Mouse (Mus musculus) limb, embryonic 14.5 days (tissue): ENCODE results near the gene Myo18b. TPM values are rescaled to one million over a fixed set of nuclear protein-coding genes. Genes with fewer than 3 reads are reported as not detected.

ENCODE experiments used
- ATAC-seq: fragments of 200-750 bp; cut with Nextera tagmentation; 2 replicates; pipeline ENCODE4 v1.8.0; 2017; ENCODE audit warnings: low read depth, moderate number of reproducible peaks, moderate TSS enrichment; ENCODE audit not compliant: low FRiP score
- DNase-seq: peaks from one replicate; pipeline ENCODE4 v3.0.0-alpha.2; 2015; ENCODE audit warnings: low spot score
- H3K27ac ChIP-seq: fragments of 300-500 bp; sonication (generic); replicated peaks from 2 replicates; pipeline ENCODE4 v1.5.1; 2014; ENCODE audit warnings: low read depth, mild to moderate bottlenecking, low read length, moderate library complexity, mixed read lengths
- H3K27me3 ChIP-seq: fragments of 300-500 bp; sonication (generic); 2 replicates; pipeline ENCODE4 v1.6.1; 2014; ENCODE audit warnings: low read length, mixed read lengths; ENCODE audit not compliant: control insufficient read depth, insufficient read depth
- H3K36me3 ChIP-seq: fragments of 300-500 bp; sonication (generic); 2 replicates; pipeline ENCODE4 v1.6.1; 2014; ENCODE audit warnings: mild to moderate bottlenecking, low read length, moderate library complexity, mixed read lengths; ENCODE audit not compliant: control insufficient read depth, insufficient read depth
- H3K4me1 ChIP-seq: fragments of 300-500 bp; sonication (generic); 2 replicates; pipeline ENCODE4 v1.6.1; 2014; ENCODE audit warnings: antibody characterized with exemption, low read length, mixed read lengths; ENCODE audit not compliant: control insufficient read depth, insufficient read depth
- H3K4me2 ChIP-seq: fragments of 300-500 bp; sonication (generic); replicated peaks from 2 replicates; pipeline ENCODE4 v1.6.1; 2014; ENCODE audit warnings: low read depth, mild to moderate bottlenecking, low read length, moderate library complexity; ENCODE audit not compliant: severe bottlenecking
- H3K4me3 ChIP-seq: fragments of 300-500 bp; sonication (generic); replicated peaks from 2 replicates; pipeline ENCODE4 v1.5.1; 2014; ENCODE audit warnings: low read length
- H3K9ac ChIP-seq: fragments of 300-500 bp; sonication (generic); 2 replicates; pipeline ENCODE4 v1.6.1; 2014; ENCODE audit warnings: mild to moderate bottlenecking, low read depth, low read length, moderate library complexity; ENCODE audit not compliant: severe bottlenecking
- H3K9me3 ChIP-seq: fragments of 300-500 bp; sonication (generic); 2 replicates; pipeline ENCODE4 v1.6.1; 2016; ENCODE audit warnings: low read length; ENCODE audit not compliant: control insufficient read depth
- POLR2A ChIP-seq: fragments of 200-500 bp; IDR thresholded peaks from 2 replicates; pipeline ENCODE4 v1.8.0; 2012; ENCODE audit warnings: inconsistent platforms, mild to moderate bottlenecking, moderate library complexity, borderline replicate concordance; ENCODE audit not compliant: insufficient read depth, insufficient read length; ENCODE audit errors: extremely low read depth
- WGBS: fragments of 180-500 bp; shearing (Covaris S2); extraction: QIAGEN DNeasy Blood & Tissue Kit; methylation state at CpG from one replicate; pipeline ENCODE4 v1.1.7; 2014; 5-methylcytosine and 5-hydroxymethylcytosine counted together
- polyA plus RNA-seq, 2 experiments: library from polyadenylated mRNA; depleted of rRNA in 1 of 2; stranded (reverse) in 1 of 2; unstranded in 1 of 2; fragments of >200 nt; fragmentation: Nextera tagmentation in 1 of 2; extraction: Ambion mirVana in 1 of 2; gene quantifications; 2 replicates each; pipeline versions ENCODE4 v1.2.1 to v1.2.3; 2012 to 2014

Myo18b gene
- polyA plus RNA-seq, 2 experiments = 3.7 to 6.5 TPM

DNA sequence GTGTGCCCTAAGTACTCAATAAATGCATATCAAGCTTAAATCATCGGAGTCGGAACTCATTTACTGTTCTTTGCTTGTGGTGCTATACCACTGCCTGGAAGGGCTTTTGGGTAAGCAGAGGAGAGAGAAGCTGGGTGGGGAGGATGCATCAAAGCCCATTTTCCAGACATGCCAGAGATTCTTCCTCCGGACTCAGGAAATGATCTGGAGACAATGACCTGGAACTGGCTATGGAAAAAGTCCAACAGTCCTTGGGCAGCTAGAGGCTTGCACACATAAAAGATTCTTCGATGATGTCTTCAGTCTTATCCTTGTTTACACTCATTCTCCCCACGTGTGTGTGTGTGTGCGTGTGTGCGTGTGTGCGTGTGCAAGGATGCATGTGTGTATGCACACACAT is 39.3 kb upstream of the Myo18b start:
- no peaks in the 10 kb centered on the region for H3K9me3 ChIP-seq
- WGBS = 91% methylated on average over 8 of the region's 8 CpGs
- peaks cover 7% of the 10 kb centered on the region for H3K36me3 ChIP-seq
- DNase-seq (no peak), ATAC-seq (no peak)
- no peaks in the 10 kb centered on the region for H3K27me3 ChIP-seq
- H3K4me2 ChIP-seq = no peak overlapping the region
- H3K27ac ChIP-seq = no peak overlapping the region
- H3K9ac ChIP-seq = no peak overlapping the region
- TF ChIP-seq POLR2A = no peak
- peaks cover 6% of the 10 kb centered on the region; the same call in 1 of the 2 replicates for H3K4me1 ChIP-seq
- H3K4me3 ChIP-seq = no peak overlapping the region

DNA sequence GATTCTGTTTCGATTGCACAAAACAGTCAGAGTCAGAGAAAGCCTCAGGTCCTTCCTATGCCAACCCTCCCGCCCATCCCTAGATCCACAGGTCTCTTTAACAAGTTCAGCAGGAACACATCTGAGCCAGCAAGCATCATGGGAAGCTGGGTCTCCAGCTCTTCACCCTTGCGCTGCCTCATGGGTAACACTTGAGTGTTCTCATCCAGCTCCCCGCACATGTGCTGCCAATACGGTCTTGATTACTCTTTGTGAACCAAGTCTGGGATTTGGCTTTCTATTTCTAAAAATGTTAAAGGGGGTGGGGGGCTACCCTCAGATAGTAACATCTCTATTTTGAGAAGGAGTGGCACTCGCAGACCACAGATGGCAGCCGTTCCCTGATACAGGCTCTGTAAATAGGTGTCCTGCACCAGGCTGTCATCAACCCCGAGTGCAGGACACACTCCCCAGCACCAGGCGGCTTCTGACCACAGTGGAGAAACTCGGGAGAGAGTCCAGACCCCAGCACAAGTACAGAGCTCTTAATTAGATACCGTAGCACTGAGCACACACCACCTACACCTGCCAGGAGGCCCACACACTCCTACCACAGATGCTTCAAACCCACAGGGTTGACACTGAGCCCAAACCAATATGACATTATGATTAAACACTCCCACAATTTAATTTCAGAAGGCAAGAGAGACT is 36.9 kb upstream of the Myo18b start:
- Histone ChIP-seq H3K9ac (no peak overlapping the region), H3K4me1 (peaks cover 6% of the 10 kb centered on the region), H3K36me3 (peaks cover 10% of the 10 kb centered on the region), H3K4me2 (no peak overlapping the region), H3K4me3 (no peak overlapping the region), H3K9me3 (no peaks in the 10 kb centered on the region), H3K27me3 (no peaks in the 10 kb centered on the region), H3K27ac (no peak overlapping the region)
- DNase-seq (no peak), ATAC-seq (no peak)
- TF ChIP-seq POLR2A = no peak
- 58% methylated on average over 11 of the region's 11 CpGs for WGBS

DNA sequence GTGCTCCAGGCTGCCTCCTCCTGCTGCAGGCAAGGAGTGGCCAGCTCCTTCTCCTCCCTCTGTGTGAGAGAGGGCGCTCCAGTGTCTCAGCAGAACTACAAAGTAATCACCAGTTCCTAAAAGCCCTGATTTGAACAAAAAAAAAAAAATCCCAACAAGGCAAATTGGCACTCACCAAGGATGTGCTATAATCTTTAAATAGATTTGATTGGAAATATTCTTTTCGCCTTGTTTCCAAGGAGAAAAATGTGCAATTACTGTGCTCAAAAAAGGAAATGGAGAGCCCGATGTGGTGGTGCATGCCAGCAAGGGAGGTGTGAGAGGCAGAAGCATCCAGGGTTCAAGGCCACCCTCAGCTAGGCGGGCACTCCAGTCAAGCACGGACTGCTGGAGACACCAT is 35.7 kb upstream of the Myo18b start:
- no peak overlapping the region for H3K4me3 ChIP-seq
- DNase-seq = no peak
- no peak for ATAC-seq
- H3K4me2 ChIP-seq = no peak overlapping the region
- no peaks in the 10 kb centered on the region for H3K27me3 ChIP-seq
- WGBS = 87% methylated on average over 5 of the region's 5 CpGs
- H3K27ac ChIP-seq = no peak overlapping the region
- no peaks in the 10 kb centered on the region for H3K9me3 ChIP-seq
- peaks cover 6% of the 10 kb centered on the region for H3K4me1 ChIP-seq
- no peak for TF ChIP-seq POLR2A
- no peak overlapping the region for H3K9ac ChIP-seq
- H3K36me3 ChIP-seq = peaks cover 10% of the 10 kb centered on the region

DNA sequence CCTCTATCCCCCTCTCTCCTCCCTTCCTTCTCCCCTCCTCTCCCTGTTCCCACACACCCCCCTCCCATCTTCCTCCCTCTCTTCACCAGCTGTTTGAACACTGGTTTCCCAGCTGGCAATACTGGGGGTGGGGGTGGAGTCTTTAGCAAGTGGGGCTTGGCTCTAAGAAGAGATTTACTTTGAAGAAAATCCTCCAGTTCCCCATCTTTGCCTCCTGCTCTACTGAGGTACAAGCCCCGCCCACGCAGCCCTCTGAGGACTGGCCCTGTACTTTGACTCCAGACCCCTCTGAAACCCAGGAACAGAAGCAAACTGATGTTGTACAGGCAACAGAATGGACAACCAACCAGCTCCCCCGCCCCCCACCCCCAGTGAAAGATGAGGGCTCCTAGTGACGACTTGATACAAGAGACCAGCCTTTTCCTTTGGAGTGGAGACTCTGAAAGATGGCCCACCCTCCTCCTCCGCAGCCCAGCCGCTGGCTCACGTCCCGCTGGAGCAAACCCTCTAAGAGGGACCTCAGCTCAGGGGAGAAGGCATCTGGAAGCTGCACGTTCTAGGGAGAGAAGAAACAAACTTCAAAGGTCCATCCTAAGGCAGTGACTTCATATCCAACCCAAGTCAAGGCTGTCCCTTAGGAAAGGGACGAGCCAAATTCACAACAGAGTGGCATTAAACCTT is 32.2 kb upstream of the Myo18b start:
- peaks cover 5% of the 10 kb centered on the region for H3K4me1 ChIP-seq
- WGBS = 41% methylated on average over 10 of the region's 10 CpGs
- no peak for DNase-seq

DNA sequence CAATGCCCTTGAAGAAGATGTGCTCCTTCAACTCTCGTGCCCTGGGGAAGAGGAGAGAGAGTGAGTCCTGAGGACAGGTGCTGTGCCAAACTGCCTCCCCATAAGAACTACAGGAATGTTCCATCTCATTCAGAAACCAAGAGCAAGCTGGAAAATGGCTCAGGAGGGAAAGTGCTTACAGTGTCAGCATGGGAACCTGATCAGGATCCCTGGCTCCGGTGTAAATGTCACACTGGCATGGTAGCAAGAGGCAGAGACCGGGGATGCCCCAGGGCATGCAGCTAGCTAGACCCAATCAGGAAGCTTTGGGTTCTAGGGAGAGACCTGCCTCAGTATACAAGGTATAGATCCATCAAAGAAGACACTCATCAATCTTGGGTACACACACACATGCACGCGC is 29.3 kb upstream of the Myo18b start:
- Histone ChIP-seq H3K4me3 (no peak overlapping the region), H3K9ac (no peak overlapping the region), H3K27me3 (no peaks in the 10 kb centered on the region), H3K27ac (no peak overlapping the region), H3K4me1 (no peaks in the 10 kb centered on the region; the same call in 1 of the 2 replicates), H3K4me2 (no peak overlapping the region), H3K9me3 (no peaks in the 10 kb centered on the region), H3K36me3 (peaks cover 4% of the 10 kb centered on the region; the same call in 1 of the 2 replicates)
- no peak for ATAC-seq
- DNase-seq = no peak
- 94% methylated on average over 5 of the region's 5 CpGs for WGBS
- TF ChIP-seq POLR2A = no peak

More for the DNA sequence above, 32.2 kb upstream of the Myo18b start:
- Histone ChIP-seq H3K9me3 (no peaks in the 10 kb centered on the region), H3K9ac (no peak overlapping the region), H3K27ac (no peak overlapping the region), H3K4me2 (no peak overlapping the region), H3K36me3 (peaks cover 4% of the 10 kb centered on the region; the same call in 1 of the 2 replicates), H3K27me3 (no peaks in the 10 kb centered on the region), H3K4me3 (no peak overlapping the region)
- TF ChIP-seq POLR2A = no peak
- ATAC-seq = no peak
